Mouse (Mus musculus): ENCODE results near the gene Nav2. TPM values are rescaled to one million over a fixed set of nuclear protein-coding genes. Genes with fewer than 3 reads are reported as not detected.
A peak's percentile ranks its signal among the peaks of the same experiment; 100 is the strongest.

The Nav2 gene
- polyA plus RNA-seq, 1 experiment from 2014 or later: 19.7 TPM

DNA sequence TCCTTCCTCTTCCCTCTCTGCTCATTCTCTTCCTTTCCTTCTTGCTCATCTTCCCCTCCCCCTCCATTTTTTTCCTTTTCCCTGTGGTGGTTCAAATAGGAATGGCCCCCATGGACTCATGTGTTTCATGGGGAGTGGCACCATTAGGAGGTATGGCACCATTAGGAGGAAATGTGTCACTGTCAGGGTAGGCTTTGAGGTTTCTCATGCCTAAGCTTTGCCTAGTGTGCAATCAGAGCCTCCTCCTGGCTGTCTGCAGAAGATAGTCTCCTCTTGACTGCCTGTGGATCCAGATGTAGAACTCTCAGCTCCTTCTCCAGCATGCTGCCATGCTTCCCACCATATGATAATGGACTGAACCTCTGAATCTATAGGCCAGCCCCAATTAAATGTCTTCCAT lies 525.4 kb downstream of the Nav2 start:
- ATAC-seq (ENCODE audit: insufficient read depth) (no peak), DNase-seq (no peak)
- Histone ChIP-seq H3K4me1 (ENCODE audit: insufficient read depth) (peaks cover 28% of the 10 kb centered on the region), H3K4me2 (no peak overlapping the region), H3K36me3 (ENCODE audit: insufficient read depth) (no peaks in the 10 kb centered on the region), H3K4me3 (ENCODE audit: low read depth, low read length) (no peak overlapping the region), H3K27me3 (ENCODE audit: insufficient read depth, low read length) (no peaks in the 10 kb centered on the region), H3K9ac (no peak overlapping the region), H3K27ac (ENCODE audit: low read depth) (no peak overlapping the region), H3K9me3 (ENCODE audit: low read depth, low read length) (no peaks in the 10 kb centered on the region)
- TF ChIP-seq CTCF (IDR thresholded peaks at IDR 0.05; ENCODE audit: low read depth): no peak

DNA sequence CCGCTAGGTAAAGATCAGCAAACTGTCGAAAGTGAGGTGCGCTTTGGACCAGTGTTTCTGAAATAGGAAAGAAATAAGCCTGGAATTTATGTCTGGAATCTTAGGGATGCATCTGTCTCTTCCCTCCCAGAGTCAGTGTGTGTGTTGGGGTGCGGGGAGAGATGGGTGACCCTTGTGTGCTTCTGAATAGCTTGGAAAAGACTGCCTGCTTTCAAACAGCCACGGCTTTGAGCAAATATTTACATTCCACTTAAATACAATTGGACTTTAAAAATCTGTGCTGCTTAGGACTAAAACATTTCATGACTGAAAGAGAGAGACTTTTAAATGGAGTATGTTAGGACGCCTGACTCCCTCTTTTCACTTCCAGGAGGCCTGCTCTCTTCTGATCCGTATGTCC lies 528.0 kb downstream of the Nav2 start:
- H3K9ac ChIP-seq: no peak overlapping the region
- H3K27me3 ChIP-seq (ENCODE audit: insufficient read depth, low read length): no peaks in the 10 kb centered on the region
- DNase-seq: peak; percentile 68
- H3K4me2 ChIP-seq: peak overlapping the region; percentile 33
- no peak overlapping the region for H3K4me3 ChIP-seq (ENCODE audit: low read depth, low read length)
- 28% methylated on average over 7 of the region's 7 CpGs for WGBS
- H3K4me1 ChIP-seq (ENCODE audit: insufficient read depth): peaks cover 27% of the 10 kb centered on the region
- 0 out of 2 replicates have a peak, but pooled peaks have one; percentile 38 for ATAC-seq (ENCODE audit: insufficient read depth)
- H3K36me3 ChIP-seq (ENCODE audit: insufficient read depth): no peaks in the 10 kb centered on the region
- peak overlapping the region; percentile 75 for H3K27ac ChIP-seq (ENCODE audit: low read depth)
- no peaks in the 10 kb centered on the region for H3K9me3 ChIP-seq (ENCODE audit: low read depth, low read length)
- TF ChIP-seq CTCF (IDR thresholded peaks at IDR 0.05; ENCODE audit: low read depth): no peak

DNA sequence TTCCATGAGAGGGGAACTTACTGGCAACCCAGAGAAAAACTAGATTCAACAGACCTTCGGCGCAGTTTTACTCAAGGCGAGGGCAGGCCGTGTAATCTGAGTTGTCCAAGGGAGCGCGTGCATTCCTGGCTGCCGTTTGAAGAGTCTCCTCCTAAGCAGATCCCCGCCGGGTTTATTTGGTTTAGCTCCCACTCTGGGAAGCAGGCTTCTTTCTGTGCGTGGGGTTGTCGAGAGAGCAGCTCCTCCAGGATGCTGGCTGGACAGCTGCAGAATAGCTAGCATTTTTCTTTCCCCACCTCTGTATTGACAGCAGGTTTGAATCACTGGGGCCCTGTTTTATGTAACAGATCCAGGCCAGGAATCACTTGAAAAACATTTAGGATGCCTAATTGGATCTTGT lies 529.4 kb downstream of the Nav2 start:
- Histone ChIP-seq H3K9me3 (ENCODE audit: low read depth, low read length) (no peaks in the 10 kb centered on the region), H3K36me3 (ENCODE audit: insufficient read depth) (no peaks in the 10 kb centered on the region), H3K9ac (no peak overlapping the region), H3K4me1 (ENCODE audit: insufficient read depth) (peaks cover 27% of the 10 kb centered on the region), H3K4me3 (ENCODE audit: low read depth, low read length) (no peak overlapping the region), H3K27ac (ENCODE audit: low read depth) (peak overlapping the region; percentile 51), H3K27me3 (ENCODE audit: insufficient read depth, low read length) (no peaks in the 10 kb centered on the region), H3K4me2 (0 out of 2 replicates have a peak overlapping the region, but pooled peaks have one; percentile 8)
- TF ChIP-seq CTCF (IDR thresholded peaks at IDR 0.05; ENCODE audit: low read depth): no peak
- DNase-seq: peak; percentile 77
- 0 out of 2 replicates have a peak, but pooled peaks have one; percentile 28 for ATAC-seq (ENCODE audit: insufficient read depth)
- WGBS: 11% methylated on average over 11 of the region's 11 CpGs

DNA sequence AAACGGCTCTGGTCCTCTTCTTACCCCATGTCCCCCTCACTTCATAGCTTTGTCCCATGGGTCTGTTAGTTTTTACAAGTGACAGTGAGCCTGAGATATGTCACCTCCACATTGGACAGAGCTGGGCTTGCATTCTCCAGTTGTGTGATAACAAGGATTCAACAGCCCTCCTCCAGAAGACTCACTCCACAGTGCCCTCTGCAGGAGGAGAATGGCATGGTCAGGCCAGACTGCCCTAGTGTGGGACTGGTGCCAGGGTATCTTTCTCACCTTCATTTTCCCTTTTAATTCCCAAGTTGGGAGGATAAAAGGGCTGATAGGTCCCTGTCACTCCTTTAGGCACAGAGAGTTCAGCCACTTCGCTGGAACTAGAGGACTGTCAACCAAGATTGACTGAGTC lies 530.6 kb downstream of the Nav2 start:
- peak overlapping the region; percentile 51 for H3K27ac ChIP-seq (ENCODE audit: low read depth)
- WGBS: 40% methylated on average over 2 of the region's 2 CpGs
- H3K9ac ChIP-seq: no peak overlapping the region
- H3K27me3 ChIP-seq (ENCODE audit: insufficient read depth, low read length): no peaks in the 10 kb centered on the region
- H3K9me3 ChIP-seq (ENCODE audit: low read depth, low read length): no peaks in the 10 kb centered on the region
- no peak overlapping the region for H3K4me3 ChIP-seq (ENCODE audit: low read depth, low read length)
- H3K4me2 ChIP-seq: no peak overlapping the region
- peak; percentile 19; the same call in 1 of the 2 replicates for ATAC-seq (ENCODE audit: insufficient read depth)
- peak; percentile 54 for DNase-seq
- TF ChIP-seq CTCF (IDR thresholded peaks at IDR 0.05; ENCODE audit: low read depth): peak; percentile 57
- peaks cover 30% of the 10 kb centered on the region for H3K4me1 ChIP-seq (ENCODE audit: insufficient read depth)
- H3K36me3 ChIP-seq (ENCODE audit: insufficient read depth): no peaks in the 10 kb centered on the region

DNA sequence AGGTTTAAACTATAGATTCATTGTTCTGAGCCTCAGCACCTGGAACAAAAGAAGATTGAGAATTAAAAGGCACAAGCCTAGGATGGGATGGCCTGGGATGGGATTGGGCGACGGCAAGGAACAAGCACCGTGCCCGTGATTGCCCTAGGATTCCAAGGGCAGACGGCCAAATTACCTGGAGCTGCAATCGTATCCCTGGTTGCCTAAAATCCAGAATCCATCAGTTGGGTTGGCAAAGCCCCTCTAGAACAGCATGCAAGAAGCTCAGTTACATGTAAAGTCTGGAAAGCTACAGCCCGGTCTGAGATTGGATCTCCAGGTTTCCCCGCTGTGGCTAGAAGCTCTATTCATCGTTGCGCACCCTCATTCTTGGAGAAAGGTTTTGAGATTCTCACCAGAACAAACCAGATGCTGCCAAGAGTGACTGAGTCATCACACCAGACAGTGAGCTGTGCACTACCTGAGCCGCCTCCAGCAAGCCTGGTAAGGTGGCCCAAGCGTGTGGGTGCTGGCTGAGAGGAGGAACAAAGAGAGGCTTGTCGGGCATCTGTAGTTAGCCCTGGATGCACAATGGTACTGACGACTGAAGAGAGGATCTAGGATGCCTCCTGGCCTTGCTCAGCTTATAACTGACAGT lies 531.9 kb downstream of the Nav2 start:
- no peak overlapping the region for H3K4me3 ChIP-seq (ENCODE audit: low read depth, low read length)
- no peak for ATAC-seq (ENCODE audit: insufficient read depth)
- H3K4me1 ChIP-seq (ENCODE audit: insufficient read depth): peaks cover 30% of the 10 kb centered on the region
- no peak overlapping the region for H3K4me2 ChIP-seq
- no peaks in the 10 kb centered on the region for H3K9me3 ChIP-seq (ENCODE audit: low read depth, low read length)
- H3K27me3 ChIP-seq (ENCODE audit: insufficient read depth, low read length): no peaks in the 10 kb centered on the region
- WGBS: 90% methylated on average over 14 of the region's 14 CpGs
- no peaks in the 10 kb centered on the region for H3K36me3 ChIP-seq (ENCODE audit: insufficient read depth)
- TF ChIP-seq CTCF (IDR thresholded peaks at IDR 0.05; ENCODE audit: low read depth): no peak
- H3K9ac ChIP-seq: no peak overlapping the region
- no peak overlapping the region for H3K27ac ChIP-seq (ENCODE audit: low read depth)
- DNase-seq: no peak

DNA sequence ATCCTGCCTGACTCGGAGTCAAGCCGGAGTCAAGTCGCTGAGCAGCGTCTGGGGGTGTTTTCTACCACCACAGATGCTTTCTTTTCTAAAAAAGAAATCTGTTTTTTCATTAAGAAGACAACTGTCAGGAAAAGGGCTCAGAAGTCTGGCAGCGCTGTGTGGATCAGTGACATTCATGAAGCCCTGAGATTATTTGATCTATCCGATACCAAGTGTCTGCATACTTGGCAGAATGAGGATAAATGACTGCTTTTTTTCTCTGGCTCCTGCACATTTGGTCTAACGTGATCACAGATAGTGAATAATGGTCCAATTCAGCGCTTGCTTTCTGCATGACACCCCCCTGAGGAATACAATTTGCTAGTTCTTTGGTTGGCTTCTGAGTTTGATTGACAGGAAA lies 533.7 kb downstream of the Nav2 start:
- TF ChIP-seq CTCF (IDR thresholded peaks at IDR 0.05; ENCODE audit: low read depth): no peak
- H3K4me2 ChIP-seq: no peak overlapping the region
- no peak overlapping the region for H3K4me3 ChIP-seq (ENCODE audit: low read depth, low read length)
- H3K9me3 ChIP-seq (ENCODE audit: low read depth, low read length): no peaks in the 10 kb centered on the region
- peaks cover 20% of the 10 kb centered on the region for H3K4me1 ChIP-seq (ENCODE audit: insufficient read depth)
- no peak overlapping the region for H3K9ac ChIP-seq
- H3K27me3 ChIP-seq (ENCODE audit: insufficient read depth, low read length): no peaks in the 10 kb centered on the region
- no peaks in the 10 kb centered on the region for H3K36me3 ChIP-seq (ENCODE audit: insufficient read depth)
- H3K27ac ChIP-seq (ENCODE audit: low read depth): no peak overlapping the region
- 35% methylated on average over 8 of the region's 8 CpGs for WGBS
- DNase-seq: no peak
- no peak for ATAC-seq (ENCODE audit: insufficient read depth)

DNA sequence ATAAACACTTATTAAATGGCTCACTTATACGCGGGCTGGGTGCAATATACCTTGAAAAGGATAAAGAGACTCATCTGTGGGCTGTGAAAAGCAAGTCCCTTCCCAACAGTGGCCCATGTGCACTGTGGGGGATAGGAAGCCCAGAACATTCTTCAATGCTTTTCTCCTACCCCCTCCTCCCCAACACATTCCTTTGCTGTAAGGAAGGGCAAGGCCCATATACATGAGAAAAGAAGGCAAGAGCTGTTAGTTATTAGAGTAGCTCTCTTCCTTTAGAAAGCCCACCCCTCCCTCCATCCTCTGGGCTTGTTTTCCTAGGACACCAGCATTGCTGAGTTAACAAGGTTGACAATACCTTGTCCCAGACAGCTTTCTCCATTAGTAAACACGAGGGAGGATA lies 540.1 kb downstream of the Nav2 start:
- DNase-seq: no peak
- ATAC-seq (ENCODE audit: insufficient read depth): no peak
- Histone ChIP-seq H3K4me2 (no peak overlapping the region), H3K4me1 (ENCODE audit: insufficient read depth) (peaks cover 12% of the 10 kb centered on the region), H3K27ac (ENCODE audit: low read depth) (no peak overlapping the region), H3K9ac (no peak overlapping the region), H3K27me3 (ENCODE audit: insufficient read depth, low read length) (no peaks in the 10 kb centered on the region), H3K4me3 (ENCODE audit: low read depth, low read length) (no peak overlapping the region), H3K36me3 (ENCODE audit: insufficient read depth) (0 out of 2 replicates have a peak, but pooled peaks cover 4% of the 10 kb centered on the region), H3K9me3 (ENCODE audit: low read depth, low read length) (no peaks in the 10 kb centered on the region)
- TF ChIP-seq CTCF (IDR thresholded peaks at IDR 0.05; ENCODE audit: low read depth): no peak
- 68% methylated on average over 3 of the region's 3 CpGs for WGBS
